Mouse (Mus musculus) embryo, embryonic 11.5 days (tissue): ENCODE data around the gene Gm266.
A peak's percentile ranks its signal among the peaks of the same experiment; 100 is the strongest.
"Not testable (repeated sequence)": the region's sequence is repeated elsewhere in the genome, so short reads cannot be mapped to it uniquely, and the experiment has no call there.

ENCODE experiments used
- DNase-seq: peaks from one replicate; pipeline ENCODE4 v3.0.0-alpha.2; 2012; ENCODE audit warnings: low read depth, low spot score

The Gm266 gene

DNA sequence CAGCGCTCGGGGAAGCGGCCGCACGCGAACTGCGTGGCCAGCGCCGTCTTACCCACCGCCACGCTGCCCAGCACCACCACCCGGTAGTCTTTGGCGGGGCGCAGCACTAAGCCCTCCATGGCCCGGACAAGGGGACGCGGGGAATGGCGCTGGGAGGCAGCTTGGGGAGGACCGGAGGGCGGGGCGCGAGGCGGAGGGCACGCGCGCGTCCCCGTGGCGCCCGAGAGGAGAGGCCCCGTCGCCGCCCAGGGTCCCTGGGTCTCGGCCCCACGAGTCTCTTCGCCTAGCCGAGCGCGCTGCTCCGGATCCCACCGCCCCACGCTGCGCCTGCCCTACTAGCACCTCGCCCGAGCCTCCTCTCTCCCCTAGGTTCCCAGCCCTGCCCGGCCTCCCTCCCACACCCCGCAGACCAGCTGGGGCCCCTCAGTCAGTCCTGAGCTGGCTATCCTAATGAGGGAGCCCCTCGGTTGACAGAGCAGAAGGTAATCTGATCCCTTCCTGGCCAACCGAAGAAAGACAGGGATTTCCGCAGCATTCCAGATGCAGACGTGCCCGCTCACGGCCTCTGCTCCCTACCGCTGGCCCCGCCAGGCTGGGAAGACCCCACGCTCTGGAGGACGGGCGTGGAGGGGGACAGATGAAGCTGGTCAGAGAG lies at the start of gene Gm266:
Gene Gm266 (minus strand): TSS at position 172 of the 655 bp plus-strand sequence.
- peak; percentile 54 for DNase-seq

DNA sequence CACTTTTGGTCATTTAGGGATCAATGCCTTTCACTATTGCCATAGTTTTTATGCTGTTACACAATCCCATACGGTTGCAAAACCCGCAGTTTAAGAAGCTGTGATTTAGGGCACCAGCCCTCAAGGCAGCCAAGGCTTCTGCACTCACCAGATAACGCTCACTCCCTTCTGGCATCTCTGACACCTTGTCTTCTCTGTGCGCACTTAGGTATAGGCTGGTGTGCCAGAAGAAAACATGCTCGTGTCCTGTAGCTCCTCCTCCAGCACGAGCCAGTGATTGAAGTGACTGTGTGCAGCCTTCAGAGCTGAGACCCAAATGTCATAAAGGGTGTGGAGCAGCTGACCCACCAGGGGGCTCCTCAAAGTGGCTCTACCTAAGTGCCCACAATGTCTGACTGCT lies 49.7 kb upstream of the Gm266 start:
- no peak for DNase-seq

DNA sequence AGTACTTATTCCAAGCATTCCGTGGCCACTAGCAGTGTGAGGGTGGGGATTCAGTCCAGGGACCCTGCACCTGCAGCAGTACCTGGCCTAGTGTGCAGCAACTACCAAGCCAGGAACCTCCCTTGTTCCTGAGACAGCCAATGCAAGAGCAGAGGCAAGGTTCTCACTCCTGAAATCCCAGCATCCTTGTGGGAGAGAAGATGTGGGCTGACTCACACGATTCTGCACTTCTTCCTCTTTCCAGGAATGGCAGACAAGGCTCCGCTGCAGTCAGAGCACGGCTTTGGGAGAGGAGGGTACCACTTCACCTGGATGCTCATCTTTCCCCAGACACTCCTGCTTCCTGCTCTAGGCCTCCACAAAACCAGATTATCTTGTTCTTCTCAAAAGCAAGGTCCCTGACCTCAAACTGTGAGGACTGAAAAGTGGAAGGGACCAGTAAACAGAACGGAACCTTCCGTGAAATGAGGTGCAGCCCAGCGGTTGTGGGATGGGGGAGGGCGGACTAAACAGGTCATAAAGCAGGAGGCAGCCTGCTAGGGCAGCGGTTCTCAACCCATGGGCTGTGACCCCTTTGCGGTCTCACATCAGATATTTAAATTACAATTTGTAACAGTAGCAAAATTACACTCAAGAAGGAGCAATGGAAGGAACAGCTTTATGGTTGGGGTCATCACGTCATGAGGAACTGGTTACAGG lies 47.6 kb upstream of the Gm266 start:
- DNase-seq = no peak

DNA sequence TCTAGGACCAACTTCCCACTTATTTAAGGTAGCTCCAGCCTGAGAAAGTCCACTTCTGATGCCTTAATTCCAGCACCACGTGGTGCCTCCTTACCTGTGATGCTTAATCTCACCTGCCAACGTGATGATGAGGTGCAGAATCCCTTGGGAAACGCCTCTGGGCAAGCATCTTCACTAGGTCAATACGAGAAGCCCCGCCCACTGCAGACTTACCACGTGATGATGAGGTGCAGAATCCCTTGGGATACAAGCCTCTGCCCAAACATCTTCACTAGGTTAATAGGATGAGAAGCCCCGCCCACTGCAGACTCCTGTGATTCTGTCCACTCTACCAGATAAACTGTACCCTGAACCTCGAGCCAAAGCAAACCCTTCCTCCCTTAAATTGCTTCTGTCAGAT lies 43.6 kb upstream of the Gm266 start:
- no peak for DNase-seq

DNA sequence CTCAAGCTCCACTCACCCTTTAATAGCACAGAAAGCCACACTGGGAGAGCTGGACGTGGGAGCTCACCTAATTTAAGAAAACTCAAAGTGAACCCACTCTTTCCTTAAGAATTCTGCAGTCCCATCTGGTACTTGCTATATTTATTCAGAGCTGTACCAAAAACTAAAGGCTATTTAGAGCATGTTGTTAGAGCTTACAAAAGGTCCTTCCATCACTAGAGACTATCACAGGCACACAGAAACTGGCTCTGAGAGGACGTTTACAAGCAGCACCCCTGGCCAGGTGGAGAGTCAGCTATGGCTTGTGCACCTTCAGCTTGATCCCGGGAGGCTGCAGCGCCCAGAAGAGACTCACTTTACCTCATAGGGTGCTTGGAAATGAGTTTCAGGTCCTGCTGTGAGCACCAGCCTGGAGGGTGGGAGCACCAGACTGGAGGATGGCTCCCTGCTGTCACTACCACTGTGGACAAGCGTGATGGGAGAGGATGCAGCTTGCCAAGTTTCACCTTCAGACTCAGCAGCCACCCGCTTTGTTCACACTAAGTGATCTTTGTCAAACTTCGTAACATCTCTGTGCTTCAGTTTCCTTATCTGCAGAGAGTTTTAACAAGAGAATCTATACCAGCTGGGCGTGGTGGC lies 42.1 kb upstream of the Gm266 start:
- DNase-seq = no peak

DNA sequence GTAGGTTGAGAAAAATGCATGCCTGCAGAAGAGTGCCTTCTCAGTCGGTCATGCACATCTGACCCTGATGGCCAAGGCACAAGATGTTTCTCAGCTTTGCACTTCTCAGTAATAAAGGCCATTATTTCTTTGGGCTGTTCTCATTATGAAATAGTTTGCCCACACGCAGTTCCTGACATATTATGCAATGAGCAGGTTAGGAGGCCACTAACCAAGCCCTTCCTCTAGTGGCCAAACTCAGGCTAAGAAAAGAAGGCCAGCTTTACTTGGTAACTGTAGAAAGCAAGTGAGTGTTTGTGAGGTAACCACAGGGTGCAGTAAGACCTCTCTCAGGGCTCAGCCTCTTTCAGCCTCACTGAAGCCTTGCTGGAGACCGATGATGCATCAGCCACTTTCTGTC lies 39.3 kb upstream of the Gm266 start:
- DNase-seq = no peak

DNA sequence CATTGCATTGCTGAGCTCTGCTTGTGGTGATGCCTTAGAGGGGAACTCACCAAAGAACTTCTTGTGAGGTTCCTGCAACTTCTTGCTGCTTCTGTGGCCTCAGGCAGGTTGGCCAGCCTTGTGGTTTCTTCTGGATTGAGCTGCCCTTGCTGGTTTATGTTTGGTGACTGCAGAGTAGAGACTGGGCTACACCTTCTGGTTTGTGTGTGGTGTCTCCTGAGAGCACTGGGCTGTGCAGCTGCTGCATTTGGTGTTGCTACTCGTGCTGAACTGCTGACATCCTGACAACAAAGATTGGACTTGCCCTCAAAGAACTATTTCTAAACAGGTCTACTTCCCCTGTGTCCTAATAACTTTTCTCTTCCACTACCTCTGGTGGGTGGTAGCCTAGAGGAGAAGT lies 38.8 kb upstream of the Gm266 start:
- no peak for DNase-seq

DNA sequence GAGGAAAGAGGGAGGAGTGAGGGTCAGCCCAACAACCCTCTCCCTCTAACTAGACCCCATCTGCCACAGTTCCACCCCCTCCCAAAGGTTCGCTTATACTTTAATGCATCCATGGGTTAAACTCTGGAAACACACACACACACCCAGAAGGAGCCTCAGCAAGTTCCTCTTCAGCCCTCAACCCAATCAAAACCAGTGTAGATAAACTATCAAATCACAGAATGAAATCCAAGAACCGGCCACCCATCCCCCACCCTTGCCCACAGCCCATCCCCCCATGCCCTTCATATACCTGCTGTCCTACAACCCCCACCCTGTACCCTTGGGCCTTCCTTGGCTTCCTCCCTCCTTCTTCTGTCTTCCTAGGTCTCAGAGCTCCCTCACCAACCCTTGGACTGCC lies 35.4 kb upstream of the Gm266 start:
- DNase-seq = no peak

DNA sequence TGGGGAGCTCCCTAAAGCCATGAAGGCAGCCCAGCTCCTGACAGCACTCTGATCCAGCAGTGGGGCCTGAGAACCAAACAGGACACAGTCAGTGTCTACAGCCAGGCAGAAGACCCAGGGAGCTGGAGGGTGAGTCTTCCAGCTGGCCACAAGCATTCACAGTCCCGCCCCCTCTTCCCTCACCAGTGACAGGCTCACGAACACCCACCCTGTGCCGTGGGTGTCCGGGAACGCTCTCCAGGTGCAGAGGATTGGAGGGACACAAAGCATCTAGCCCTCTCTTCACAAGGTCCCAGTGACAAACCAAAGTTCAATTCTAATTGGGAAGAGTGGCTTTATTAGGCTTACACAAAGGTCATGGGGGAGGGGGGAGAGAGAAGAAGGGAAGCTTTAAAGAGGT lies 34.2 kb upstream of the Gm266 start:
- no peak for DNase-seq

DNA sequence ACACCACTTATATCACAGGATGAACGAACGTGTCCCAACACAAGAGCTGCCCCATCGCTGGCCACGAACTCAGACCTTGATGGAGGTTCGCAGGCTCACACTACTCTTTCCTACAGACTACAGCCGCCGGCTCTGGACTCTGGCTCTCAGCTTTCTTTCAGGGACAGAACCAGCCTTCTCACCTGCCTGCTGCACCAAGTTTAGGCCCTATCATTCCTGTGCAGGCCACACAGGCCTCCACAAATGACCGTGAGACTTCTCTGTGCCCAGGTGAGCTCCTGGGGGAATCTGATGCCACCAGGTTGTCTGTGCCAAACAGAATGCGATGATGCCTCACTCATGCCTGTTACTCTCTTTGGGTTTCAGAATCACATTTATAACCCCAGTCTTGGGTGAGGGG lies 32.8 kb upstream of the Gm266 start:
- DNase-seq = no peak

DNA sequence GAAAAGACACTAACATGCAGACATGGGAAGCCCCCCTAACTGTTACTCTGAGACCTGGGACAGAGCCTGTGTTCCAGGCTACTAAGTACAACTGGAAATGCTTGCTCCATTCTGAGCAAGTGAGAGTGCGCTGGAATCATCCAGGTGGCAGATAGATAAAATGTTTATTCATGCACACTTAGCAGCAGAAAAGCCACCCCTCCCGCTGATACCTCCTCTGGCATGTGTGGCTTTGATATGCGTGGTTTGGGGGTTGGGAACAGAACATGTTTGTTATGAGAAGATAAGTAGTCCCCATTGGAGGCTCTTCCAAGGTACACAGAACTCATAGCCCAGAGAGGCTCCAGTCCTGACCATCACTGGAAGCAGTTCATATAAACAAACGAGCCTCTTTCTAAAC lies 32.3 kb upstream of the Gm266 start:
- DNase-seq = no peak

DNA sequence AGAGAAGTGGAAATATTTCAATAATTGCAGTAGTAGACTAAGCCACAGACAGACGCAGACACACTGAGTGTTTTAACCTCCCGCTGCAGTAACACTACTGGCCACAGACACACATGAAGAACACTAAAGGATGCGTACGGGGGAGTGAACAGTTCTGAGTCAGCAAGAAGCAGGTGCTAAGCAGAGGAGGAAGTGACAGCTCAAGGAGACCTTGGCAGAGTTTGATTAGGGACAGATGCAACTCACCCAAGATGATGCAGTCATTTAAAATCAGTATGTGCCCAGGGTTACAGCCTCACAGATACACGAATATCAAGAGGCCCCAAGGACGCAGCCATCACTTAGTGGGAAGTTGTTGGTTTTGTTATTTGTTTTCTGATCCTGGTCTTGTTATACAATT lies 31.2 kb upstream of the Gm266 start:
- DNase-seq = no peak

DNA sequence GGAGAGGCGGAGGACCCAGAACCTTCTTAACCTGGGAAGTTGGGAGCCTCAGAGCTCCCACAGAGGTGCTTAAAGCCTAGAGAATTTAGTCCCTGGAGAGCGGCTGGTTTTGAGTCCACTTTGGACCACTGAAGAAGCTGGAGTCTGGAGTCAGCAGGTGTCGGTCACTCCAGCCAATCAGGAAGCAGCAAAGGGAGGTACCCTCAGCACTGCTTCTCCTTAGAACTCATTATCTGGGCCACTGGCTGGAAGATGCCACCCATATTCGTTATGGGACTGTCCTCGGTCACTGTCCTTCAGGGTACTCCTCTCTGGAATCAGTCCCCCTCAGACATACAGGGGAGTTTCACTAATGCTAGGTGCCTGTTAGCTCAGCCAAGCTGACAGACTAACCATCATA lies 30.3 kb upstream of the Gm266 start:
- DNase-seq = no peak

DNA sequence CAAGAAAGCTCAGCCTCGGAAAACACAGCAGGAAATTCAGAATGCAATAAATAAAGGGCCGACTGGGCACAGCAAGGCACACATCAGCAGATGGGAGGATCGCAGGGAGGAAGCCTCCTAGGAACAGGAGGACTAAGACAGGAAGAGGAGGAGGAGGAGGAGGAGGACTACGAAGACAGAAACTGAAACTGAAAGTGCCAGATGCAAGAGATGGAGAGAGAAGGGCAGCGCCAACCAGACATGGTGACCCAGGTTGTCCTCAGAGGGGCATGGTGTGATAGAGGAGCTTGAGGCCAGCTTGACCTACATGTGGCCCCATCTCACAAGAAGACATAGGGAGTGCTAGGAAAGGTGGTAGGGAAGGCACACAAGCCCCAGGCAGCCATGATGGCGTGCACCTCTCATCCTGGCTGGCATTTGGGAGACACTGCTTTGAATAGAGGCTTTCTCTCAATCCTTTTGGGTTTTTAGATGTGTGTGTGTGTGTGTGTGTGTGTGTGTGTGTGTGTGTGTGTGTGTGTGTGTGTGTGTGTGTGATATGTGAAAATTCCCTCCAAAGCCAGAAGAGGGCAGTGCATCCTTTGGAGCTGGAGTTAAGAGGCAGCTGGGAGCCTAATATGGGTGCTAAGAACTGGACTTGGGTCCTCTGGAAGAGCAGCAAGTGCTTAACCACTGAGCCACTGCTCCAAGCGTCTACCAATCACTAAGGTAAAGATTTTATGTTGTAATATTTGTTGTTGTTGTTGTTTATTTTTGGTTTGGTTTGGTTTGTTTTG lies 29.4 kb upstream of the Gm266 start:
- DNase-seq = no peak

DNA sequence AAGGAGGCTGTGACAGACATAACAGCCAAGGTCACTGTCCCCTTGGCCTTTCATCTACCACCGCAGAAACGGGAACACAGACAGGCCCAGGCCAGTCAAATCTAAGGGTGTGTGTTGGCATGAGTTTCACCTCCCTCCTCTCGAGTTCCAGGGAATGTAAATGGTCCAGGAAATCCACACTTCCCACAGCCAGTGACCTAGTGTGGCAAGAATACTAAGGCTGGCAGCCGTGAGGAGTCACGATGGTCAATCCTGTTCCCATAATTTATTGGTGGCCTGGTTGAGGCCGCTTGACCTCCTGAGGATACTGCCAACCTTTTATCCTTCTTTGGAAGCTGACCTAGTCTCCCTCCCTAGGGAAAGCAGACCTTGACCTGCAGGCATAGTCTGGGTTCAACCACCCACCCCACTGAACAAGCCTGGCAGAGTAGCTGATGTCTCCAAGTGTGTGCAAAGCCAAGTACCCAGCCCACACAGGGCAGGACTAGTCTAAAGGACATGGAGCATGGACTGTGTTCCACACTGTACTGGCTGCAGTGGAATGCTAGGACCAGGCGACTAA lies 28.7 kb upstream of the Gm266 start:
- DNase-seq = no peak

DNA sequence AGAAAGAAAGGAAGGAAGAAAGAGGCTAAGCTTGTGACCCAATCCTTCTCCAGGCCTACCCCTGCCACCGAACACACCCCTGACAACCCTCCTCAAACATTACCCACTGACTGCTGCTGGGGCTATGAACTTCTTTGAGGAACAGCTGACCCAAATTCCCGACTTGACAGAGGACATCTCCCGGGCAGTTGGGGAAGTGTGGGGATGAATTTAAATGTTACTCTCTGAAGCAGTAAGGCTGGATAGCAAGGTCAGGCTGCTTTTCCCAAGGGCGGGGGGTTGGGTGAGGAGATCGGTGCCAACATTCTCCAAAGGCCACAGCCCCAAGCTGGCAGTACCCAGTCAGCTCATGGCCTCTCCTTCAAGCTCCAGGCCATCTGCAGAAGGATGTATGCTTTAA lies 28.1 kb upstream of the Gm266 start:
- DNase-seq = no peak

DNA sequence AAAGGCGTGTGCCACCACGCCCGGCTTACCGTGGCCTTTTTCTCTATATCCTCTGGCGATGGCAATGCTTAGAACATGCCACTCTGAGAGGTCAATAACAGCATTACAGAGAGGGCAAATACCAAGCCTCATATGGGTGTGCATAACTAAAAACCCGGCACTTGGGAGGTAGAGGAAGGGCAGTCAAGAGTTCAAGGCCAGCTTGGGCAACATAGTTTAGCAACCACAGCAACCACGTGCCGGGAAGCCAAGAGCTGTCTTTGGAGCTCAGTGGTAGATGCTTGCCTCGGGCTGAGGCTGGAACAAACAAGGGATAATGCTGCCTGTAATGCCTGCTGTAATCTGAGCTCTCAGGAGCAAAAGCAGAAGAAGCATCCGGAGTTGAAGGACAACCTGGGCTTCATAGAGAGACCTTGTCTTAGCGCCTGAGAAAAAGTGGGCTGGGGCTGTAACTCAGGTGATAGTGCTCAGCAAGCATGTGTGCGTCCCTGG lies 27.0 kb upstream of the Gm266 start:
- no peak for DNase-seq

DNA sequence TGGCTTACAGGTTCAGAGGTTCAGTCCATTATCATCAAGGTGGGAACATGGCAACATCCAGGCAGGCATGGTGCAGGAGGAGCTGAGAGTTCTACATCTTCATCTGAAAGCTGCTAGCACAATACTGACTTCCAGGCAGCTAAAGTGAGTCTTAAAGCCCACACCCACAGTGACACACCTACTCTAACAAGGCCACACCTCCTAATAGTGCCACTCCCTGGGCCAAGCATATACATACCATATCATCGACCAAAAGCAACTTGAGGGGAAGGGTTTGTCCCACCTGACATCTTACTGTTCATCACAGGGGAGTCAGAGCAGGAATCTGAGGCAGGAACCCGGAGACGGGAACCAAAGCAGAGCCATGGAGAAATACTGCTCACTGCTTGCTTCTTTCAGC lies 22.8 kb upstream of the Gm266 start:
- not testable (repeated sequence) for DNase-seq

DNA sequence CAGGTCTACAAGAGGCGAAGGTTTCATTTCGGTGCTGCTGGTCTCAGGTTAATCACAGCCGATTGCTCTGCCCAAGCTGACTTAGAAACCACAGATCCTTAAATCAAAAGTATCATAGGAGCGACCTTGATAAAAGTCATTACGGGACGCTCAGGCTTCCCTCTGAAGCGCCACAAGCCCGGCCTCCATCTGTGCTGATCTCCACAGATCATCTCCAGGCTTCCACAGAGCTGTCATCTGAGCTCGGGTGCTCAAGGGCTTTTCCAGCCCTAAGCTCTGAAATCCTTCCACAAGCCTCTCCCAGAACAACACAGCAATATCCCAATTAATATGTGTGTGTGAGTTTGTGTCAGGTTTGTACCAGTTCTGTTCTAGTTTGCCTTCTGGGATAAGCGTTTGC lies 22.3 kb upstream of the Gm266 start:
- DNase-seq = no peak

DNA sequence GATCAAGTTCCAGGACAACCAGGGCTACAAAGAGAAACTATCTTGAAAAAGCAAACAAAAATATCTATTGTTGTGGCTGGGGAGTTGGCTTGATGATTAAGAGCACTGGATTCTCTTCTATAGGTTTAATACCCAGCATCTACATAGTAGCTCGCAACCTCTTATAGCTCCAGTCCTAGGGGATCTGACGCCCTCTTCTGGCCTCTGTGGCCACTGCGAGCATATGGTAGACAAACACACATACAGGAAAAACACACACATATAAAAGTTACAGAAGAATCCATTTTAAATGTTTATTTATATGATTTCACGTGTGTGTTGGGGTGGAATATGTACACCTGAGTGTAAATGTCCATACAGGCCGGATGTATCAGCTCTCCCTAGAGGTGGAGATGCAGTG lies 21.4 kb upstream of the Gm266 start:
- no peak for DNase-seq

DNA sequence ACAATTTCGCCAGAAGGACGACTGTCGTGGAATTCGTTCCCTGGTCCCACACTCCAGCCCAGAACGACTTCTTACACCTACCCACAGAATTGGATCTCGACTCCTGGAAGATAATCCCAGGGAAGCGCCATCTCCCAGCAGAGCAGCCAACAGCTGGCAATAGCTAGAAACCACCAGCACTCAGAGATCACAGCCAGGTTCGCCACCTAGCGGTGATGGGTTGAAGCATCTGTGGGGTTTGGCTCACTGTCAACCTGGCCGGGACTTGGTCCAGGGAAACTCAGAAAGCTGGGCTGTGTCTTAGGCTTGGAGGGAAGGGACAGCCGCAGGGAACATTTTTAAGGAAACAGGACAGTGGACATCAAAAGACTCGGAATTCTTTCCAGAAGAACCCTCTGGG lies 19.3 kb upstream of the Gm266 start:
- peak; percentile 81 for DNase-seq

DNA sequence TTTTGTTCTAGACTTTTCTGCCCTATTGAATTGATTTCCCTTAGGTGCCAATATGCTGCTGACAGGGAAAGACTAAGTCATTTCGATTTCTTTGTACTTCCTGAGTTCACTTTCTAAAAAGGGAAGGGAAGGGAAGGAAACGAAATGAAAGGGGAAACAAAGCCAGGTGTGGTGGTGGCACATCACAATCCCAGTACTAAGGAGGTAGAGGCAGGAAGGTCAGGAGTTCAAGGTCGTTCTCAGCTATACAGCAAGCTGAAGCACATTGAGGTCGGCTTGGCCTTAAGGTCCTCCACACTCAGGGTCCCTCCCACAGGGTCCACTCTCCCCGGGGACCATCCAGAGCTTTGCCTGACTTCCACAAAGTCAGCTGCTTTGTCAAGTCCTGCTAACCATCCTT lies 17.9 kb upstream of the Gm266 start:
- no peak for DNase-seq
